Mouse (Mus musculus) gastrocnemius, adult 8-10 months (tissue): ENCODE measurements at regions not wholly inside any gene's neighbourhood (a gene's known extent, or its start where the extent isn't known, plus 50 kb on each side); places are given as distances from the start of the nearest gene placed in this dataset.

ENCODE experiments used
- DNase-seq, 2 experiments: peaks; one replicate each; pipeline ENCODE4 v3.0.0; 2022; ENCODE audit warnings: low spot score in 2 of 2

- no peak for DNase-seq
These were observed 53.1 kb upstream of the Rai14 start for GRCm38 (mm10) chr15:10767535-10767934.

- DNase-seq, result no peak
These were observed 56.2 kb upstream of the Rai14 start for GRCm38 (mm10) chr15:10770410-10771310.

- no peak for DNase-seq
These were observed 56.9 kb upstream of the Rai14 start for GRCm38 (mm10) chr15:10771311-10771690.

GRCm38 (mm10) chr15:10779941-10780620 lies 65.7 kb upstream of the Rai14 start:
- DNase-seq, result no peak

- DNase-seq, result no peak
These were observed 74.9 kb upstream of the Rai14 start for GRCm38 (mm10) chr15:10789371-10789770.

- DNase-seq, result no peak
These were observed 76.6 kb upstream of the Rai14 start for GRCm38 (mm10) chr15:10790862-10791497.

- no peak for DNase-seq
These were observed 77.2 kb upstream of the Rai14 start for GRCm38 (mm10) chr15:10791516-10792112.

GRCm38 (mm10) chr15:10792156-10792555 lies 77.7 kb upstream of the Rai14 start:
- DNase-seq, result no peak

- no peak for DNase-seq
These were observed 80.8 kb upstream of the Rai14 start for GRCm38 (mm10) chr15:10795126-10795792.

GRCm38 (mm10) chr15:10799656-10800055 lies 85.2 kb upstream of the Rai14 start:
- no peak for DNase-seq

- DNase-seq, result no peak
These were observed 99.8 kb upstream of the Rai14 start for GRCm38 (mm10) chr15:10814195-10814594.

- DNase-seq, result no peak
These were observed 100.3 kb upstream of the Rai14 start for GRCm38 (mm10) chr15:10814709-10815108.

- DNase-seq, result no peak
These were observed 101.8 kb upstream of the Rai14 start for GRCm38 (mm10) chr15:10816213-10816621.

- DNase-seq, result peak; percentile 64 to 69
These were observed 103.8 kb upstream of the Rai14 start for GRCm38 (mm10) chr15:10818216-10818615.

GRCm38 (mm10) chr15:10818706-10819105 lies 104.3 kb upstream of the Rai14 start:
- no peak for DNase-seq

- DNase-seq, result no peak
These were observed 109.5 kb upstream of the Rai14 start for GRCm38 (mm10) chr15:10823933-10824332.

GRCm38 (mm10) chr15:10829588-10829987 lies 115.2 kb upstream of the Rai14 start:
- no peak for DNase-seq

- no peak for DNase-seq
These were observed 116.1 kb upstream of the Rai14 start for GRCm38 (mm10) chr15:10830478-10830877.

GRCm38 (mm10) chr15:10831106-10831505 lies 116.7 kb upstream of the Rai14 start:
- no peak for DNase-seq

GRCm38 (mm10) chr15:10832331-10832730 lies 117.9 kb upstream of the Rai14 start:
- DNase-seq, result no peak

GRCm38 (mm10) chr15:10833866-10834571 lies 118.1 kb upstream of the C1qtnf3 start:
- DNase-seq, result no peak
